Mouse (Mus musculus) thymus, adult 2 months (tissue): ENCODE results near the gene Mad1l1.

ENCODE experiments used
- CTCF ChIP-seq: fragments of 200-500 bp; IDR thresholded peaks from 2 replicates; pipeline ENCODE4 v1.5.1; 2012; ENCODE audit warnings: mild to moderate bottlenecking, control low read depth, low read length, moderate library complexity, borderline replicate concordance; ENCODE audit not compliant: control insufficient read depth, poor library complexity, insufficient read depth; ENCODE audit errors: extremely low read depth
- POLR2A ChIP-seq: fragments of 200-500 bp; IDR thresholded peaks from 2 replicates; pipeline ENCODE4 v1.6.1; 2012; ENCODE audit warnings: mild to moderate bottlenecking, low read length, control low read depth, moderate library complexity; ENCODE audit not compliant: control insufficient read depth, poor library complexity, insufficient read depth; ENCODE audit errors: extremely low read depth

DNA sequence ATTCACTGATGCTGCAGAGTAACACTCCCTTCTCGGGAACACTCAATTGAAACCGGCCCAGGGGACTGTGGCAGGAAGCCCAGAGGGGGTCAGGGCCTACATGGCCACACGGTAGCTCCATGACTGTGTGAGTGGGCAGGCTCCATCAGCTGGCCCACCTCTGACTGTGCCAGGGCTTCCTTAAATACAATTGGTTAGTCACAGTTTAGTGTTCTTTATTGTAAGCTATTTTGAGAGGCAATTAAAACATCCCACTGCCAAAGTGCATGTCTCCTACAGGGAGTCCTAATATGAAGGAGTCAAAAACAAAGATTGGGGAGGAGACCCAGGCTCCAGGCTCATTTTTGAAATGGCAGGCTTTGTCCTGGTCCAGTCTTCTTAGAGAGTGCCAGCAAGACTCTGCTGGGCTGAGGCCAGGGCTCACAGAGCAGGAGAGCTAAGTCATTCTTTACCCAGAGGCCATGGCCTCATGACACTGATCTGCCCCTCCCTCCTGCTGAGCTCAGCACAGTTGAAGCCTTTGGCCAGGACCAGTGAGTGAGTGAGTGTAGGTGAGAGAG lies 297.3 kb downstream of the Mad1l1 start:
- TF ChIP-seq CTCF (no peak), POLR2A (no peak)
